Mouse (Mus musculus) spleen, adult 2 months (tissue): ENCODE data around the gene Ddost. TPM values are rescaled to one million over a fixed set of nuclear protein-coding genes. Genes with fewer than 3 reads are reported as not detected.

ENCODE experiments used
- DNase-seq, 2 experiments: peaks; one replicate each; pipeline versions ENCODE4 v3.0.0 to v3.0.0-alpha.2; 2012 to 2021; ENCODE audit warnings: low spot score in 2 of 2, low read depth in 1 of 2
- H3K27ac ChIP-seq: fragments of 200-500 bp; 2 replicates; pipeline ENCODE4 v1.5.1; 2012; ENCODE audit warnings: low read length, inconsistent platforms; ENCODE audit not compliant: insufficient read depth
- H3K27me3 ChIP-seq: fragments of 200-500 bp; 2 replicates; pipeline ENCODE4 v1.6.1; 2012; ENCODE audit warnings: mild to moderate bottlenecking, moderate library complexity, low read length, inconsistent platforms; ENCODE audit not compliant: control insufficient read depth, insufficient read depth
- H3K36me3 ChIP-seq: fragments of 200-500 bp; 2 replicates; pipeline ENCODE4 v1.6.1; 2012; ENCODE audit warnings: mild to moderate bottlenecking, low read length, inconsistent platforms; ENCODE audit not compliant: control insufficient read depth, insufficient read depth
- H3K4me1 ChIP-seq: fragments of 200-500 bp; 2 replicates; pipeline ENCODE4 v1.6.1; 2011; ENCODE audit warnings: inconsistent platforms; ENCODE audit not compliant: control insufficient read depth, insufficient read depth, insufficient read length
- H3K4me3 ChIP-seq: fragments of 200-500 bp; 2 replicates; pipeline ENCODE4 v1.5.1; 2011; ENCODE audit warnings: mild to moderate bottlenecking, inconsistent platforms; ENCODE audit not compliant: insufficient read depth, insufficient read length; ENCODE audit errors: extremely low read depth
- CTCF ChIP-seq: fragments of 200-500 bp; IDR thresholded peaks from 2 replicates; pipeline ENCODE4 v1.5.1; 2011; ENCODE audit warnings: mild to moderate bottlenecking, inconsistent platforms; ENCODE audit not compliant: insufficient read depth, insufficient read length, insufficient replicate concordance; ENCODE audit errors: extremely low read depth
- POLR2A ChIP-seq: fragments of 200-500 bp; IDR thresholded peaks from 2 replicates; pipeline ENCODE4 v1.6.1; 2011; ENCODE audit warnings: low read depth, low read length, inconsistent platforms
- WGBS: fragments of 180-500 bp; shearing (Covaris S2); methylation state at CpG from one replicate; pipeline ENCODE4 v1.1.7; 2018; 5-methylcytosine and 5-hydroxymethylcytosine counted together
- polyA plus RNA-seq: library from polyadenylated mRNA; depleted of rRNA; stranded (reverse); fragments of >200 nt; gene quantifications from 2 replicates; pipeline ENCODE4 v1.2.3, GENCODE M21; 2012

Gene Ddost
- polyA plus RNA-seq, 1 experiment: 106 TPM

DNA sequence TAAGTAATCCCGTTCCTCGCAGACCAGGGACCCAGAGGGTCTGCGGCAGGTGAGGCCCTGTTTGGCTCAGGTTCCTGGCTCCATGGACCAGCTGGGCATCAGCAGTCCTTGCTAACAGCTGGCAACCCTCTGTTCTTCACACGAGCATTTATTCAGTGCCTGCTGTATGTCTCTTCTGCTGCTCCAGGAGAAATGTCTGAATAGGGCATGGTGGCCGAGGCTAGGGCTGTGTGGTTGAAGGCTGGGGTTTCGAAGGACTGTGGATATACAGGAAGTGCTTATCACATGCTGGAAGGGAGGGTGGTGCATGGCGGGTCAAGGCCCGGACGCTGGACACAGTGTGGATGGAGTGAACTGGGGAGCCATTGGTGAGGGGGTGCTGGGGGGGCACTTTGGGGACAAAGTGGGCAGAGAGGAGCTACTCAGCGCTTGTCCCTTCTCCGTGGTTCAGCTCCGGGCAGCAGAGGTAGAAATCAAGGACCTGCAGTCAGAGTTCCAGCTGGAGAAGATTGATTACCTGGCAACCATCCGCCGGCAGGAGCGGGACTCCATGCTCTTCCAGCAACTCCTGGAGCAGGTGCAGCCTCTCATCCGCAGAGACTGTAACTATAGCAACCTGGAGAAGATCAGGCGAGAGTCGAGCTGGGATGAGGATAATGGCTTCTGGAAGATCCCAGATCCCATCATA lies 11.1 kb upstream of the Ddost start:
- Histone ChIP-seq H3K4me3 (no peak overlapping the region), H3K27ac (no peak overlapping the region), H3K4me1 (peaks cover 2% of the 10 kb centered on the region; the same call in 1 of the 2 replicates), H3K36me3 (no peaks in the 10 kb centered on the region), H3K27me3 (no peaks in the 10 kb centered on the region)
- no peak for DNase-seq
- TF ChIP-seq POLR2A: no peak
- TF ChIP-seq CTCF: no peak
- 87% methylated on average over 18 of the region's 18 CpGs for WGBS

DNA sequence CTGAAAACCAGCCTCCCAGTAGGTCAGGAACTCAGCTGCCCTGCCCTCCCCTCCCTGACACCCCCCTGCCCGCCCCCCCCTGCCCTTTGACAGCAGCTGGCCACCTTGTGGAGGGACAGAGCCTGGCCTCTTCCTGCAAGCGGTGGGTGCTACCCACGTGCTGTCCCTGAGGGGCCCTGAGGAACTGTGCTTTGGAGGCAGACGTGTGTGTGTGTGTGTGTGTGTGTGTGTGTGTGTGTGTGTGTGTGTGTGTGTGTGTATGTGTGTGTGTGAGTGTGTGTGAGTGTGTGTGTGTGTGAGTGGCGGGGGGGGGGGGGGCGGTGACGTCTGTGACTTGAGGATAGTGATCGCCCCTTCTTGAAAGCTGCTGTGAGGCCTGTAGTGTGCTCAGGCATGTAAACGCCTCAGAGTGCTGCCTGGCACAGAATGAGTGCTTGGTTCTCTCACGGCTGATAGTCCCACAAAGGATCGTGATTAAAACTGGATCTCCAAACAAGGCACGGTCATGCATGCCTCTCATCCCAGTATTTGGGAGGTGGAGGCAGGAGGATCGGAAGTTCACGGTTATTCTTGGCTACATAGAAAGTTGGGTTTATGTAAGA lies 10.5 kb upstream of the Ddost start:
- WGBS: 86% methylated on average over 10 of the region's 14 CpGs
- TF ChIP-seq POLR2A (no peak), CTCF (no peak)
- DNase-seq: no peak
- Histone ChIP-seq H3K27me3 (no peaks in the 10 kb centered on the region), H3K4me1 (no peaks in the 10 kb centered on the region; the same call in 1 of the 2 replicates), H3K4me3 (no peak overlapping the region), H3K27ac (no peak overlapping the region), H3K36me3 (no peaks in the 10 kb centered on the region)

DNA sequence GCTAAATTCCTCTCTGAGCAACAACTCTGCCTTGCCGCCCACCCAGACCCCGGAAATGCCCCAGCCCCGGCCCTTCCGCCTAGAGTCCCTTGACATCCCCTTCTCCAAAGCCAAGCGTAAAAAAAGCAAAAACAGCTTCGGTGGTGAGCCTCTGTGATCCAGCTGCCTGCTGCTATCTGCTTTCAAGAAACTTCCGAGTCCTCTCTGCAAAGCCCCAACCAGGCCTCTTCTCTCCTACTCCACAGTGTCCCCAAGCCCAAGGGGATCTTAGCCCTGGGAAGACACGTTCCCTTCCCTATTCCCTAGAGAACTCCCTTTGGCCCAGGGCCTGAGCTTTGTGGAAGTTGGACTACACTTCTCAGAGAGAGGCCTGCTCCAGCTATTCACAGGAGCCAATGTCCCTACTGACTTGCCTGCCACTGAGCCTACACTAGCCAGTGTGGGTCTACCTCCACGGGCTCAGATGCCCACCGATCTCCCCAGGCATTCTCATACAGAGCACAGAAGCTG lies 3.2 kb upstream of the Ddost start:
- WGBS: 89% methylated on average over 10 of the region's 10 CpGs
- Histone ChIP-seq H3K4me3 (no peak overlapping the region), H3K36me3 (no peaks in the 10 kb centered on the region), H3K27ac (no peak overlapping the region), H3K4me1 (peaks cover 12% of the 10 kb centered on the region; the same call in 1 of the 2 replicates), H3K27me3 (no peaks in the 10 kb centered on the region)
- TF ChIP-seq POLR2A (no peak), CTCF (no peak)
- DNase-seq: no peak

DNA sequence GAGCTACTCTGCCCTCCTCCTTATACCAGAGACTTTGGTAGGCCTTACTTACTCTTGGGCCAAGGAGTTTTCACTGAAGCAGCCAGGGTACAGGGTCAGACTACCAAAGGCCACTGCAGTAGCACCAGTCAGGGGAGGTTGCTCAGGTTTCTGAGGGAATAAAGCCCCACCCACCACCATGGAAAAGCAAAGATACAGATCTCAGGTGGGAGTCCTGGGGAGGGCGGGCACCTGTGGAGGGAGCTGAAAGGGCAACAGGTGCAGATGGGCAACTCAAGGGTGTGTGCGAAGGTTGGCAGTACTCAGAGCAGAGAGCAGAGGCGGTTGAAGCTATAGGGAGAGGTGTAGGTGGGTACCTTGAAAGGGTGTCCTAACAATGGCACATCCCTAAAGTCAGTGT lies 1.5 kb upstream of the Ddost start:
- 91% methylated on average over 3 of the region's 3 CpGs for WGBS
- Histone ChIP-seq H3K36me3 (no peaks in the 10 kb centered on the region), H3K4me1 (peaks cover 12% of the 10 kb centered on the region; the same call in 1 of the 2 replicates), H3K27ac (no peak overlapping the region), H3K4me3 (no peak overlapping the region), H3K27me3 (no peaks in the 10 kb centered on the region)
- TF ChIP-seq POLR2A (no peak), CTCF (no peak)
- DNase-seq: no peak

DNA sequence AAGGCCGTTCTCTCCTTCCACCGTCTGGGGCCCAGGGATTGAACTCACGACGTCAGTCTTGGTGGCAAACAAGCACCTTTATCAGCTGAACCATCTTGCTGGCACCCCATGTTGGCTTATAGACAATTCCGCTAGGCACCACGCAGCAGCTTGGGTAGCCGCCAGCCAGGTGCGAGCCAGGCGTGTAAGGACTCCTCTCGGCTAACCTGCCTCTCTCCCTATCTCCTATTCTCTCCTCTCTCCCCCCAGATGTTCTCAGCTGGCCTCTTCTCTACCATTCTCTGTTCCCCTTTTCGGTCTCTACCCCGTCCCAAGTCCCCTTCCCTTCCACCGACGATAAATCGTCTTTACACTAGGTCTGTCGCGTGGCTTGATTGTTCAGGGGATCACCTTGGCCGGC lies 788 bp upstream of the Ddost start:
- no peak for DNase-seq
- WGBS: 7% methylated on average over 18 of the region's 18 CpGs
- Histone ChIP-seq H3K4me3 (peak overlapping the region; percentile 74), H3K4me1 (peaks cover 12% of the 10 kb centered on the region; the same call in 1 of the 2 replicates), H3K27me3 (no peaks in the 10 kb centered on the region), H3K27ac (0 out of 2 replicates have a peak overlapping the region, but pooled peaks have one; percentile 26), H3K36me3 (no peaks in the 10 kb centered on the region; the same call in 1 of the 2 replicates)
- no peak for TF ChIP-seq POLR2A

DNA sequence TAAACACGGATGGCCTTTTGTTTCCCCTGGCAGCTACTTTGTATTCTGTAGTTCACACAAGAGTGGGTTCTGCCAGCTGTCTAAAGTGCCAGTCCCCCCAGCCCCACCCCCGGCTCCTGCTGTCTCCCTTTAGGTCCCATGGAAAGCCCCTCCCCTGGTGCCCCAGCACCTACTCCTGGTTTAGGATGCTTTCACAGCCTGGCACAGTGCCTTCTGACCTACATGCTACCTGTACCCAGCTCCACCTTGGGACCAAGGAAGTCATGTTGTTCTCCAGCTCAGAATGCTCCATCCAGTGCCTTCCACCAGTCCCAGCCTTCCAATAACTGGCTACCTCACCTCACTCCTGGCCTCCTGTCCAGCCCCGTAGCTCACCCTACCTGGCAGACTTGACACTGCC lies 2.5 kb downstream of the Ddost start:
- no peak overlapping the region for H3K27ac ChIP-seq
- no peak overlapping the region for H3K4me3 ChIP-seq
- peaks cover 12% of the 10 kb centered on the region; the same call in 1 of the 2 replicates for H3K4me1 ChIP-seq
- DNase-seq: no peak
- WGBS: 86% methylated on average over 3 of the region's 3 CpGs
- TF ChIP-seq CTCF (no peak), POLR2A (no peak)
- no peaks in the 10 kb centered on the region for H3K27me3 ChIP-seq
- peaks cover 18% of the 10 kb centered on the region for H3K36me3 ChIP-seq

DNA sequence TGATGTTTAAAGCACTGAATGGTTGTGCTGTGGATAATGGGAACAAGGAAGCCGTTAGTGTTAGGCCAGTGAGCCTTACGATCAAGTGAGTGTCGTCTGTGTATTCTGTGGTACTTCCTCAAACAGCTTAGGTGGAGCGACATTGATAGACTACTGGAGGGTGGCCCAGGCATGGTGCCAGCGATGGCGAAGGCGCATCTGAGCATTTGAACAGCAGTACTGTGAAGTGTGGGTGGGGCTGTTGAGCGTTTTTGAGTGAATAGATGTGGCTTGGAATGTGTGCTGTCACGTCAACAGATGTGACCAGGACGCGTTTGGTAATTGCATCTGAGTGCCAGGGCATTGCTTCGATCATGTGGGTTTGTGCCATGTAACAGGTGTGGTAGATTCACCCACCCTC lies 3.2 kb downstream of the Ddost start:
- H3K27ac ChIP-seq: no peak overlapping the region
- no peak overlapping the region for H3K4me3 ChIP-seq
- TF ChIP-seq CTCF (no peak), POLR2A (no peak)
- DNase-seq: no peak
- peaks cover 12% of the 10 kb centered on the region; the same call in 1 of the 2 replicates for H3K4me1 ChIP-seq
- 73% methylated on average over 12 of the region's 12 CpGs for WGBS
- H3K36me3 ChIP-seq: peaks cover 21% of the 10 kb centered on the region
- no peaks in the 10 kb centered on the region for H3K27me3 ChIP-seq
